Mouse (Mus musculus) MEL (cell line): ENCODE results near the gene Ifitm10. TPM values are rescaled to one million over a fixed set of nuclear protein-coding genes. Genes with fewer than 3 reads are reported as not detected.

ENCODE experiments used
- DNase-seq: peaks from one replicate; pipeline ENCODE4 v3.0.0; 2011; ENCODE audit warnings: low read depth, low spot score
- H3K27ac ChIP-seq: 2 replicates; pipeline ENCODE4 v1.5.1; 2012; ENCODE audit warnings: low read depth, mild to moderate bottlenecking, control low read depth, low read length, moderate library complexity; ENCODE audit not compliant: control insufficient read depth
- H3K27me3 ChIP-seq, 2 experiments: fragments of 150-350 bp in 1 of 2; sonication (generic) in 1 of 2; 2 replicates each; pipeline ENCODE4 v1.6.1; 2012; ENCODE audit warnings: low read length in 2 of 2, mild to moderate bottlenecking in 2 of 2, improper control_type of control experiment in 1 of 2, moderate library complexity in 1 of 2; ENCODE audit not compliant: insufficient read depth in 2 of 2, control insufficient read depth in 1 of 2
- H3K36me3 ChIP-seq, 2 experiments: 2 replicates each; pipeline ENCODE4 v1.6.1; 2012 to 2014; ENCODE audit warnings: low read length in 2 of 2, improper control_type of control experiment in 1 of 2, inconsistent platforms in 1 of 2, mild to moderate bottlenecking in 1 of 2; ENCODE audit not compliant: insufficient read depth in 2 of 2, control insufficient read depth in 1 of 2
- H3K4me1 ChIP-seq, 2 experiments: fragments of 150-350 bp in 1 of 2; sonication (generic) in 1 of 2; 2 replicates each; pipeline ENCODE4 v1.6.1; 2012; ENCODE audit warnings: low read length in 2 of 2, improper control_type of control experiment in 1 of 2, mild to moderate bottlenecking in 1 of 2; ENCODE audit not compliant: insufficient read depth in 2 of 2, control insufficient read depth in 1 of 2
- H3K4me3 ChIP-seq, 2 experiments: fragments of 150-350 bp in 1 of 2; sonication (generic) in 1 of 2; 2 replicates each; pipeline ENCODE4 v1.5.1; 2012; ENCODE audit warnings: low read depth in 2 of 2, low read length in 2 of 2, mild to moderate bottlenecking in 2 of 2, moderate library complexity in 2 of 2, control low read depth in 1 of 2, improper control_type of control experiment in 1 of 2; ENCODE audit not compliant: control insufficient read depth in 1 of 2, insufficient read depth in 1 of 2
- H3K79me2 ChIP-seq: 2 replicates; pipeline ENCODE4 v1.6.1; 2012; ENCODE audit warnings: mild to moderate bottlenecking, low read length, moderate library complexity; ENCODE audit not compliant: control insufficient read depth, poor library complexity, insufficient read depth
- H3K9ac ChIP-seq: 2 replicates; pipeline ENCODE4 v1.6.1; 2012; ENCODE audit warnings: low read depth, mild to moderate bottlenecking, control low read depth, low read length, moderate library complexity; ENCODE audit not compliant: control insufficient read depth, poor library complexity, severe bottlenecking
- H3K9me3 ChIP-seq: fragments of 150-350 bp; sonication (generic); replicated peaks from 2 replicates; pipeline ENCODE4 v1.6.1; 2012; ENCODE audit warnings: mild to moderate bottlenecking, low read length, improper control_type of control experiment, moderate library complexity; ENCODE audit not compliant: insufficient read depth
- BHLHE40 ChIP-seq: IDR thresholded peaks from 2 replicates; pipeline ENCODE4 v1.6.1; 2012; ENCODE audit warnings: low read depth, mild to moderate bottlenecking, inconsistent platforms, low read length, improper control_type of control experiment, borderline replicate concordance
- CHD1 ChIP-seq: IDR thresholded peaks from 2 replicates; pipeline ENCODE4 v1.6.1; 2012; ENCODE audit warnings: low read depth, mild to moderate bottlenecking, inconsistent platforms, low read length, improper control_type of control experiment
- CTCF ChIP-seq, 3 experiments: IDR thresholded peaks in 2 of 3; conservative IDR thresholded peaks in 1 of 3; 2 replicates each; pipeline ENCODE4 v1.5.1; 2011 to 2012; ENCODE audit warnings: low read length in 3 of 3, low read depth in 2 of 3, mild to moderate bottlenecking in 2 of 3, improper control_type of control experiment in 1 of 3, inconsistent platforms in 1 of 3, mixed read lengths in 1 of 3, moderate library complexity in 1 of 3; ENCODE audit not compliant: control insufficient read depth in 1 of 3, insufficient read depth in 1 of 3, poor library complexity in 1 of 3, severe bottlenecking in 1 of 3
- ELF1 ChIP-seq: IDR thresholded peaks from 2 replicates; pipeline ENCODE4 v1.6.1; 2014; ENCODE audit warnings: low read depth, mild to moderate bottlenecking, inconsistent platforms, low read length, improper control_type of control experiment, moderate library complexity
- EP300 ChIP-seq, 2 experiments: IDR thresholded peaks; 2 replicates each; pipeline ENCODE4 v1.6.1; 2011; ENCODE audit warnings: improper control_type of control experiment in 2 of 2, low read length in 2 of 2, low read depth in 1 of 2, mild to moderate bottlenecking in 1 of 2
- GABPA ChIP-seq: IDR thresholded peaks from 2 replicates; pipeline ENCODE4 v1.6.1; 2012; ENCODE audit warnings: low read depth, mild to moderate bottlenecking, inconsistent platforms, low read length, improper control_type of control experiment, moderate library complexity
- GATA1 ChIP-seq: IDR thresholded peaks from 2 replicates; pipeline ENCODE4 v1.6.1; 2011; ENCODE audit warnings: low read depth, low read length, improper control_type of control experiment
- HCFC1 ChIP-seq: IDR thresholded peaks from 2 replicates; pipeline ENCODE4 v1.6.1; 2012; ENCODE audit warnings: low read depth, mild to moderate bottlenecking, inconsistent platforms, low read length, improper control_type of control experiment, moderate library complexity
- JUND ChIP-seq: IDR thresholded peaks from 2 replicates; pipeline ENCODE4 v1.6.1; 2011; ENCODE audit warnings: low read depth, mild to moderate bottlenecking, improper control_type of control experiment, low read length
- KAT2A ChIP-seq: conservative IDR thresholded peaks from 2 replicates; pipeline ENCODE4 v1.6.1; 2012; ENCODE audit warnings: low read depth, low read length, improper control_type of control experiment, inconsistent platforms
- MAFK ChIP-seq: IDR thresholded peaks from 2 replicates; pipeline ENCODE4 v1.6.1; 2011; ENCODE audit warnings: low read depth, mild to moderate bottlenecking, low read length, improper control_type of control experiment, borderline replicate concordance
- MAX ChIP-seq: IDR thresholded peaks from 2 replicates; pipeline ENCODE4 v1.6.1; 2011; ENCODE audit warnings: low read length, improper control_type of control experiment
- MAZ ChIP-seq: IDR thresholded peaks from 2 replicates; pipeline ENCODE4 v1.6.1; 2012; ENCODE audit warnings: low read depth, mild to moderate bottlenecking, inconsistent platforms, low read length, improper control_type of control experiment
- MEF2A ChIP-seq: IDR thresholded peaks from 2 replicates; pipeline ENCODE4 v1.6.1; 2014; ENCODE audit warnings: low read depth, mild to moderate bottlenecking, inconsistent platforms, low read length, improper control_type of control experiment; ENCODE audit not compliant: poor library complexity, insufficient replicate concordance, severe bottlenecking; ENCODE audit errors: extremely low read depth
- MXI1 ChIP-seq: IDR thresholded peaks from 2 replicates; pipeline ENCODE4 v1.6.1; 2011; ENCODE audit warnings: mild to moderate bottlenecking, low read depth, low read length, improper control_type of control experiment
- MYB ChIP-seq: IDR thresholded peaks from 2 replicates; pipeline ENCODE4 v1.6.1; 2011; ENCODE audit warnings: mild to moderate bottlenecking, low read depth, low read length, improper control_type of control experiment
- MYC ChIP-seq: IDR thresholded peaks from 2 replicates; pipeline ENCODE4 v1.6.1; 2011; ENCODE audit warnings: low read depth, mild to moderate bottlenecking, low read length, improper control_type of control experiment, moderate library complexity
- NELFE ChIP-seq: IDR thresholded peaks from 2 replicates; pipeline ENCODE4 v1.6.1; 2011; ENCODE audit warnings: low read depth, low read length, improper control_type of control experiment
- NRF1 ChIP-seq: IDR thresholded peaks from 2 replicates; pipeline ENCODE4 v1.6.1; 2014; ENCODE audit warnings: low read depth, mild to moderate bottlenecking, inconsistent platforms, low read length, improper control_type of control experiment, moderate library complexity; ENCODE audit not compliant: poor library complexity, insufficient read depth, severe bottlenecking
- POLR2AphosphoS2 ChIP-seq: IDR thresholded peaks from 2 replicates; pipeline ENCODE4 v1.6.1; 2011; ENCODE audit warnings: low read length, improper control_type of control experiment
- POLR2AphosphoS5 ChIP-seq: IDR thresholded peaks from 2 replicates; pipeline ENCODE4 v1.6.1; 2012; ENCODE audit warnings: low read depth, borderline replicate concordance, mild to moderate bottlenecking, inconsistent platforms, low read length, moderate library complexity, mixed read lengths
- RAD21 ChIP-seq: IDR thresholded peaks from 2 replicates; pipeline ENCODE4 v1.6.1; 2011; ENCODE audit warnings: mild to moderate bottlenecking, low read depth, low read length, improper control_type of control experiment
- RCOR1 ChIP-seq: IDR thresholded peaks from 2 replicates; pipeline ENCODE4 v1.6.1; 2012; ENCODE audit warnings: low read depth, mild to moderate bottlenecking, inconsistent platforms, low read length, improper control_type of control experiment
- SIN3A ChIP-seq: IDR thresholded peaks from 2 replicates; pipeline ENCODE4 v1.6.1; 2012; ENCODE audit warnings: low read length, improper control_type of control experiment, inconsistent platforms
- SMC3 ChIP-seq: IDR thresholded peaks from 2 replicates; pipeline ENCODE4 v1.6.1; 2011; ENCODE audit warnings: low read depth, low read length, improper control_type of control experiment
- TAL1 ChIP-seq: IDR thresholded peaks from 2 replicates; pipeline ENCODE4 v1.6.1; 2012; ENCODE audit warnings: mild to moderate bottlenecking, inconsistent platforms, low read length, moderate library complexity, mixed read lengths
- TBP ChIP-seq: IDR thresholded peaks from 2 replicates; pipeline ENCODE4 v1.8.0; 2011; ENCODE audit warnings: low read depth, low read length, improper control_type of control experiment
- TCF12 ChIP-seq: IDR thresholded peaks from 2 replicates; pipeline ENCODE4 v1.6.1; 2014; ENCODE audit warnings: low read depth, mild to moderate bottlenecking, inconsistent platforms, low read length, improper control_type of control experiment, moderate library complexity
- UBTF ChIP-seq: IDR thresholded peaks from 2 replicates; pipeline ENCODE4 v1.6.1; 2012; ENCODE audit warnings: low read depth, mild to moderate bottlenecking, inconsistent platforms, low read length, improper control_type of control experiment, moderate library complexity, borderline replicate concordance; ENCODE audit not compliant: insufficient read depth
- USF1 ChIP-seq: IDR thresholded peaks from 2 replicates; pipeline ENCODE4 v1.6.1; 2014; ENCODE audit warnings: low read depth, mild to moderate bottlenecking, inconsistent platforms, low read length, improper control_type of control experiment, moderate library complexity
- USF2 ChIP-seq, 2 experiments: IDR thresholded peaks; 2 replicates each; pipeline ENCODE4 v1.6.1; 2011 to 2012; ENCODE audit warnings: improper control_type of control experiment in 2 of 2, low read length in 2 of 2, borderline replicate concordance in 1 of 2, inconsistent platforms in 1 of 2, low read depth in 1 of 2, mild to moderate bottlenecking in 1 of 2; ENCODE audit not compliant: insufficient read depth in 1 of 2
- ZC3H11A ChIP-seq: IDR thresholded peaks from 2 replicates; pipeline ENCODE4 v1.6.1; 2012; ENCODE audit warnings: low read depth, mild to moderate bottlenecking, inconsistent platforms, low read length, improper control_type of control experiment
- ZKSCAN1 ChIP-seq: IDR thresholded peaks from 2 replicates; pipeline ENCODE4 v1.6.1; 2012; ENCODE audit warnings: low read depth, mild to moderate bottlenecking, inconsistent platforms, low read length, improper control_type of control experiment, moderate library complexity
- ZMIZ1 ChIP-seq: IDR thresholded peaks from 2 replicates; pipeline ENCODE4 v1.6.1; 2012; ENCODE audit warnings: low read depth, mild to moderate bottlenecking, inconsistent platforms, low read length, improper control_type of control experiment, moderate library complexity
- ZNF384 ChIP-seq: IDR thresholded peaks from 2 replicates; pipeline ENCODE4 v1.6.1; 2012; ENCODE audit warnings: low read depth, mild to moderate bottlenecking, inconsistent platforms, low read length, improper control_type of control experiment
- polyA plus RNA-seq, 2 experiments: library from polyadenylated mRNA; stranded (reverse) in 1 of 2; unstranded in 1 of 2; fragments of >175 nt in 1 of 2; fragments of >200 nt in 1 of 2; gene quantifications; 2 replicates each; pipeline versions ENCODE4 v1.2.1 to v1.2.4; 2012; ENCODE audit warnings: low replicate concordance in 2 of 2, low read depth in 1 of 2; ENCODE audit not compliant: insufficient read length in 2 of 2, insufficient read depth in 1 of 2, missing spikeins in 1 of 2
- total RNA-seq: library from RNA; depleted of rRNA; stranded (reverse); fragments of 300-350 nt; gene quantifications from 2 replicates; pipeline ENCODE4 v1.2.3, GENCODE M21; 2012

The Ifitm10 gene
- total and polyA plus RNA-seq, 3 experiments, result 0.21 TPM; not detected in 2

- TF ChIP-seq MAZ (no peak), JUND (no peak)
These were observed 19.7 kb downstream of the Ifitm10 start (continued) for GRCm38 (mm10) chr7:142353854-142354253.

DNA sequence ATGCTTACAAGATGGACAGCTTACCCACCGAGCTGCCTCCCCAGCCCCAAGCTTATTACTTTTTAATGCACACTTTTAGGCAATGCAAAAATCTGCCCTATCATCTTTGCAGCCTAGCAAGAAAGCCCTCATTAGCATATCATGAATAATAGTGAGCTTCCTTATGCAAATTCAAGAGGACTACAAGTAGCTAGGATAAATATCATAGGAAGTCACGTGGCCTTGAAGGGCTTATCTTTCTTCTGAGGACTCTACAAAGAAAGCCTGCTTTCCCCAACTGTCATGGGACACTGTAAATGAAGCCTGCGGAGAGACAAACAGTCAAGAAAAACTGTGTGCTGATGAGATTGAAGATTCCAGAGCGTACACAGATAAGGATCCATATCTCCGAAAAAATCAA is 22.0 kb downstream of the Ifitm10 start:
- Histone ChIP-seq H3K27me3 (no peaks in the 10 kb centered on the region), H3K9me3 (no peaks in the 10 kb centered on the region), H3K79me2 (no peaks in the 10 kb centered on the region), H3K9ac (peak overlapping the region; percentile 48), H3K36me3 (peaks cover 0 to 36% of the 10 kb centered on the region in 2 experiments; a peak in 2 of 4 replicates), H3K4me1 (peaks cover 34 to 40% of the 10 kb centered on the region in 2 experiments), H3K4me3 (peak overlapping the region in 1 of 2 experiments; percentile 53; a peak in 3 of 4 replicates), H3K27ac (peak overlapping the region; percentile 91)
- peak; percentile 78 for DNase-seq
- peak; percentile 51 for TF ChIP-seq TCF12
- peak; percentile 73 for TF ChIP-seq MXI1
- TF ChIP-seq USF1, result peak; percentile 99
- no peak for TF ChIP-seq MYC
- no peak for TF ChIP-seq HCFC1
- no peak for TF ChIP-seq NRF1
- no peak for TF ChIP-seq ZNF384
- TF ChIP-seq ZMIZ1, result no peak
- TF ChIP-seq MAFK, result peak; percentile 23; the same call in 1 of the 2 replicates
- peak; percentile 98 for TF ChIP-seq MAX
- TF ChIP-seq GATA1, result peak; percentile 90
- TF ChIP-seq NELFE, result peak; percentile 37; the same call in 1 of the 2 replicates
- peak; percentile 49 to 74 for TF ChIP-seq EP300 (IDR thresholded peaks at IDR 0.05; ENCODE audit: low read depth in 1 of 2, low read length in 2 of 2)
- TF ChIP-seq ZC3H11A, result no peak
- 0 out of 2 replicates have a peak, but pooled peaks have one; percentile 34 for TF ChIP-seq TBP
- TF ChIP-seq POLR2AphosphoS2, result no peak
- no peak for TF ChIP-seq ZKSCAN1
- TF ChIP-seq ELF1, result 0 out of 2 replicates have a peak, but pooled peaks have one; percentile 19
- peak; percentile 64 to 95 for TF ChIP-seq USF2 (IDR thresholded peaks at IDR 0.05; ENCODE audit: borderline replicate concordance in 1 of 2, insufficient read depth in 1 of 2, low read depth in 1 of 2, low read length in 2 of 2)
- no peak for TF ChIP-seq RCOR1
- TF ChIP-seq KAT2A, result no peak
- no peak for TF ChIP-seq JUND
- TF ChIP-seq POLR2AphosphoS5, result no peak
- TF ChIP-seq BHLHE40, result peak; percentile 94
- no peak for TF ChIP-seq UBTF
- TF ChIP-seq MEF2A, result no peak
- peak; percentile 77 for TF ChIP-seq SIN3A
- no peak for TF ChIP-seq CTCF (IDR thresholded peaks at IDR 0.05 in 2 of 3, conservative IDR thresholded peaks at IDR 0.05 in 1 of 3; ENCODE audit: control insufficient read depth in 1 of 3, insufficient read depth in 1 of 3, low read depth in 2 of 3, low read length in 3 of 3, poor library complexity in 1 of 3, severe bottlenecking in 1 of 3)
- TF ChIP-seq GABPA, result no peak
- TF ChIP-seq MAZ, result no peak
- TF ChIP-seq RAD21, result no peak
- TF ChIP-seq CHD1, result no peak
- TF ChIP-seq MYB, result peak; percentile 39; the same call in 1 of the 2 replicates
- no peak for TF ChIP-seq TAL1
- no peak for TF ChIP-seq SMC3
